Mouse (Mus musculus) myocyte (in vitro differentiated cells): ENCODE data around the gene Bves.

ENCODE experiments used
- CEBPB ChIP-seq: IDR thresholded peaks from 2 replicates; pipeline ENCODE4 v1.6.1; 2011; ENCODE audit warnings: mild to moderate bottlenecking, moderate library complexity; ENCODE audit not compliant: poor library complexity, insufficient read depth, severe bottlenecking
- E2F4 ChIP-seq: IDR thresholded peaks from one replicate; pipeline ENCODE4 v1.6.1; 2011; ENCODE audit warnings: mild to moderate bottlenecking, control low read depth, moderate library complexity; ENCODE audit not compliant: insufficient read depth
- MAX ChIP-seq: IDR thresholded peaks from one replicate; pipeline ENCODE4 v1.6.1; 2011; ENCODE audit warnings: low read depth, mild to moderate bottlenecking, control low read depth
- MYOD1 ChIP-seq, 3 experiments: IDR thresholded peaks; one replicate each; pipeline ENCODE4 v1.6.1; 2011; ENCODE audit warnings: control low read depth in 2 of 3, low read depth in 2 of 3, mild to moderate bottlenecking in 2 of 3, moderate library complexity in 1 of 3; ENCODE audit not compliant: insufficient read length in 2 of 3, control insufficient read depth in 1 of 3
- POLR2A ChIP-seq: IDR thresholded peaks from one replicate; pipeline ENCODE4 v1.6.1; 2011; ENCODE audit warnings: low read depth, mild to moderate bottlenecking, control low read depth, moderate library complexity; ENCODE audit not compliant: insufficient read length
- TCF3 ChIP-seq: IDR thresholded peaks from one replicate; pipeline ENCODE4 v1.6.1; 2011; ENCODE audit warnings: low read depth, control low read depth; ENCODE audit not compliant: insufficient read length

- TF ChIP-seq MYOD1 (IDR thresholded peaks at IDR 0.05; ENCODE audit: control insufficient read depth in 1 of 3, insufficient read length in 2 of 3, low read depth in 2 of 3) (no peak), POLR2A (no peak), MAX (no peak), CEBPB (no peak), TCF3 (no peak), E2F4 (no peak)
Measured at GRCm38 (mm10) chr10:45369639-45370038, 34.1 kb downstream of the Bves start.
